Mouse (Mus musculus): ENCODE data around the gene Esrrg.

Esrrg gene

GRCm38 (mm10) chr1:187803997-187804396, 195.4 kb downstream of the Esrrg start:
- in situ Hi-C loops (cut with MboI; ENCODE audit: low pct_unique_long_range_greater_than_20kb in 1 of 2, low sequenced_read_pairs in 2 of 2, unreplicated experiment in 1 of 2), result no loop called here

- in situ Hi-C loops (cut with MboI; ENCODE audit: low pct_unique_long_range_greater_than_20kb in 1 of 2, low sequenced_read_pairs in 2 of 2, unreplicated experiment in 1 of 2), result no loop called here
Observed at GRCm38 (mm10) chr1:187805001-187805400, 196.4 kb downstream of the Esrrg start.

GRCm38 (mm10) chr1:187807477-187808390, 199.1 kb downstream of the Esrrg start:
- in situ Hi-C loops (cut with MboI; ENCODE audit: low pct_unique_long_range_greater_than_20kb in 1 of 2, low sequenced_read_pairs in 2 of 2, unreplicated experiment in 1 of 2), result no loop called here

GRCm38 (mm10) chr1:187808391-187808922, 199.9 kb downstream of the Esrrg start:
- in situ Hi-C loops (cut with MboI; ENCODE audit: low pct_unique_long_range_greater_than_20kb in 1 of 2, low sequenced_read_pairs in 2 of 2, unreplicated experiment in 1 of 2), result no loop called here

GRCm38 (mm10) chr1:187809546-187809945, 201.0 kb downstream of the Esrrg start:
- in situ Hi-C loops (cut with MboI; ENCODE audit: low pct_unique_long_range_greater_than_20kb in 1 of 2, low sequenced_read_pairs in 2 of 2, unreplicated experiment in 1 of 2), result no loop called here

GRCm38 (mm10) chr1:187819406-187819805, 210.8 kb downstream of the Esrrg start:
- in situ Hi-C loops (cut with MboI; ENCODE audit: low pct_unique_long_range_greater_than_20kb in 1 of 2, low sequenced_read_pairs in 2 of 2, unreplicated experiment in 1 of 2), result no loop called here

- in situ Hi-C loops (cut with MboI; ENCODE audit: low pct_unique_long_range_greater_than_20kb in 1 of 2, low sequenced_read_pairs in 2 of 2, unreplicated experiment in 1 of 2), result no loop called here
Observed at GRCm38 (mm10) chr1:187821368-187821811, 212.8 kb downstream of the Esrrg start.

- in situ Hi-C loops (cut with MboI; ENCODE audit: low pct_unique_long_range_greater_than_20kb in 1 of 2, low sequenced_read_pairs in 2 of 2, unreplicated experiment in 1 of 2), result no loop called here
Observed at GRCm38 (mm10) chr1:187823351-187823750, 214.8 kb downstream of the Esrrg start.

- in situ Hi-C loops (cut with MboI; ENCODE audit: low pct_unique_long_range_greater_than_20kb in 1 of 2, low sequenced_read_pairs in 2 of 2, unreplicated experiment in 1 of 2), result no loop called here
Observed at GRCm38 (mm10) chr1:187825421-187826097, 217.0 kb downstream of the Esrrg start.

GRCm38 (mm10) chr1:187826140-187826539, 217.5 kb downstream of the Esrrg start:
- in situ Hi-C loops (cut with MboI; ENCODE audit: low pct_unique_long_range_greater_than_20kb in 1 of 2, low sequenced_read_pairs in 2 of 2, unreplicated experiment in 1 of 2), result no loop called here

- in situ Hi-C loops (cut with MboI; ENCODE audit: low pct_unique_long_range_greater_than_20kb in 1 of 2, low sequenced_read_pairs in 2 of 2, unreplicated experiment in 1 of 2), result no loop called here
Observed at GRCm38 (mm10) chr1:187826869-187827268, 218.3 kb downstream of the Esrrg start.

- in situ Hi-C loops (cut with MboI; ENCODE audit: low pct_unique_long_range_greater_than_20kb in 1 of 2, low sequenced_read_pairs in 2 of 2, unreplicated experiment in 1 of 2), result no loop called here
Observed at GRCm38 (mm10) chr1:187830937-187831336, 222.3 kb downstream of the Esrrg start.

GRCm38 (mm10) chr1:187832851-187833250, 224.3 kb downstream of the Esrrg start:
- in situ Hi-C loops (cut with MboI; ENCODE audit: low pct_unique_long_range_greater_than_20kb in 1 of 2, low sequenced_read_pairs in 2 of 2, unreplicated experiment in 1 of 2), result no loop called here

GRCm38 (mm10) chr1:187834576-187834975, 226.0 kb downstream of the Esrrg start:
- in situ Hi-C loops (cut with MboI; ENCODE audit: low pct_unique_long_range_greater_than_20kb in 1 of 2, low sequenced_read_pairs in 2 of 2, unreplicated experiment in 1 of 2), result no loop called here

- in situ Hi-C loops (cut with MboI; ENCODE audit: low pct_unique_long_range_greater_than_20kb in 1 of 2, low sequenced_read_pairs in 2 of 2, unreplicated experiment in 1 of 2), result no loop called here
Observed at GRCm38 (mm10) chr1:187836384-187836783, 227.8 kb downstream of the Esrrg start.

GRCm38 (mm10) chr1:187836876-187837275, 228.3 kb downstream of the Esrrg start:
- in situ Hi-C loops (cut with MboI; ENCODE audit: low pct_unique_long_range_greater_than_20kb in 1 of 2, low sequenced_read_pairs in 2 of 2, unreplicated experiment in 1 of 2), result no loop called here

- in situ Hi-C loops (cut with MboI; ENCODE audit: low pct_unique_long_range_greater_than_20kb in 1 of 2, low sequenced_read_pairs in 2 of 2, unreplicated experiment in 1 of 2), result no loop called here
Observed at GRCm38 (mm10) chr1:187841629-187842028, 233.0 kb downstream of the Esrrg start.

- in situ Hi-C loops (cut with MboI; ENCODE audit: low pct_unique_long_range_greater_than_20kb in 1 of 2, low sequenced_read_pairs in 2 of 2, unreplicated experiment in 1 of 2), result no loop called here
Observed at GRCm38 (mm10) chr1:187842702-187843101, 234.1 kb downstream of the Esrrg start.

GRCm38 (mm10) chr1:187854148-187854547, 245.6 kb downstream of the Esrrg start:
- in situ Hi-C loops (cut with MboI; ENCODE audit: low pct_unique_long_range_greater_than_20kb in 1 of 2, low sequenced_read_pairs in 2 of 2, unreplicated experiment in 1 of 2), result no loop called here

Measured in mouse embryonic stem cell (cell line).